Mouse (Mus musculus) layer of hippocampus, postnatal 14 days (tissue): ENCODE results near the gene Klf12. TPM values are rescaled to one million over a fixed set of nuclear protein-coding genes. Genes with fewer than 3 reads are reported as not detected.

Experiments used
- DNase-seq, 2 experiments: peaks; one replicate each; pipeline ENCODE4 v3.0.0; 2021 to 2022; ENCODE audit warnings: low spot score in 2 of 2, mixed read lengths in 1 of 2
- long read RNA-seq, 2 experiments: library from polyadenylated mRNA; stranded (forward); transcript quantifications; one replicate each; pipeline ENCODE4 v2.0.0; 2021
- total RNA-seq, 2 experiments: library from RNA; stranded (reverse); gene quantifications; 2 replicates each; pipeline ENCODE4 v1.2.3; 2021

Gene Klf12
- total RNA-seq = 10 to 100 TPM; 38.0 to 42.1 TPM
- long read RNA-seq, experiment 1, partial matches to known transcripts = 1 of 3 reads
- long read RNA-seq, experiment 1, other reads (novel, unspliced or antisense) = 2 of 3 reads
- long read RNA-seq, experiment 2, partial matches to known transcripts = 1 of 5 reads
- long read RNA-seq, experiment 2, other reads (novel, unspliced or antisense) = 4 of 5 reads

- DNase-seq = peak; percentile 83 to 87
Measured at GRCm38 (mm10) chr14:100284119-100284860, at the start of gene Klf12. TSS of gene Klf12 (minus strand) at chr14:100284679.

- DNase-seq = peak in 1 of 2 experiments; percentile 5
Measured at GRCm38 (mm10) chr14:100333369-100333768, 48.9 kb upstream of the Klf12 start.

- DNase-seq = no peak
Measured at GRCm38 (mm10) chr14:100328602-100329276, 44.3 kb upstream of the Klf12 start.

GRCm38 (mm10) chr14:100324303-100324702, 39.8 kb upstream of the Klf12 start:
- DNase-seq = no peak

- DNase-seq = no peak
Measured at GRCm38 (mm10) chr14:100322012-100322411, 37.5 kb upstream of the Klf12 start.

GRCm38 (mm10) chr14:100316780-100317179, 32.3 kb upstream of the Klf12 start:
- no peak for DNase-seq

GRCm38 (mm10) chr14:100314099-100314498, 29.6 kb upstream of the Klf12 start:
- DNase-seq = no peak

GRCm38 (mm10) chr14:100300905-100301304, 16.4 kb upstream of the Klf12 start:
- DNase-seq = no peak

- DNase-seq = no peak
Measured at GRCm38 (mm10) chr14:100298892-100299291, 14.4 kb upstream of the Klf12 start.

GRCm38 (mm10) chr14:100286586-100287241, 2.2 kb upstream of the Klf12 start:
- peak in 1 of 2 experiments; percentile 6 for DNase-seq

- DNase-seq = peak; percentile 60 to 64
Measured at GRCm38 (mm10) chr14:100285656-100286585, 1.4 kb upstream of the Klf12 start.

- peak; percentile 59 to 73 for DNase-seq
Measured at GRCm38 (mm10) chr14:100284861-100285655, 579 bp upstream of the Klf12 start.

GRCm38 (mm10) chr14:100283411-100284118, 914 bp downstream of the Klf12 start:
- peak; percentile 27 to 36 for DNase-seq

GRCm38 (mm10) chr14:100282651-100283050, 1.8 kb downstream of the Klf12 start:
- no peak for DNase-seq

GRCm38 (mm10) chr14:100281734-100282133, 2.7 kb downstream of the Klf12 start:
- DNase-seq = no peak

- no peak for DNase-seq
Measured at GRCm38 (mm10) chr14:100274179-100274578, 10.3 kb downstream of the Klf12 start.

GRCm38 (mm10) chr14:100260531-100260930, 23.9 kb downstream of the Klf12 start:
- no peak for DNase-seq

- no peak for DNase-seq
Measured at GRCm38 (mm10) chr14:100243046-100243445, 41.4 kb downstream of the Klf12 start.

- no peak for DNase-seq
Measured at GRCm38 (mm10) chr14:100239874-100240273, 44.6 kb downstream of the Klf12 start.
